Mouse (Mus musculus) hindbrain, embryonic 16.5 days (tissue): ENCODE data around the gene Isoc2b. TPM values are rescaled to one million over a fixed set of nuclear protein-coding genes. Genes with fewer than 3 reads are reported as not detected.

Experiments used
- ATAC-seq: fragments of 200-750 bp; cut with Nextera tagmentation; 2 replicates; pipeline ENCODE4 v1.8.0; 2017; ENCODE audit warnings: moderate TSS enrichment, moderate library complexity
- H3K27ac ChIP-seq: fragments of 300-500 bp; sonication (generic); 2 replicates; pipeline ENCODE4 v1.5.1; 2014; ENCODE audit warnings: low read depth, mild to moderate bottlenecking, control low read depth, low read length, moderate library complexity
- H3K27me3 ChIP-seq: fragments of 300-500 bp; sonication (generic); replicated peaks from 2 replicates; pipeline ENCODE4 v1.6.1; 2014; ENCODE audit warnings: low read length; ENCODE audit not compliant: control insufficient read depth, insufficient read depth
- H3K36me3 ChIP-seq: fragments of 300-500 bp; sonication (generic); 2 replicates; pipeline ENCODE4 v1.6.1; 2014; ENCODE audit warnings: mild to moderate bottlenecking, low read length, moderate library complexity, mixed read lengths; ENCODE audit not compliant: control insufficient read depth, insufficient read depth
- H3K4me1 ChIP-seq: fragments of 300-500 bp; sonication (generic); 2 replicates; pipeline ENCODE4 v1.6.1; 2014; ENCODE audit warnings: low read depth, low read length; ENCODE audit not compliant: control insufficient read depth, insufficient read depth
- H3K4me2 ChIP-seq: fragments of 300-500 bp; sonication (generic); 2 replicates; pipeline ENCODE4 v1.6.1; 2014; ENCODE audit warnings: mild to moderate bottlenecking, low read length, control low read depth, moderate library complexity
- H3K4me3 ChIP-seq: fragments of 300-500 bp; sonication (generic); 2 replicates; pipeline ENCODE4 v1.5.1; 2014; ENCODE audit warnings: mild to moderate bottlenecking, low read length, control low read depth, moderate library complexity
- H3K9ac ChIP-seq: fragments of 300-500 bp; sonication (generic); 2 replicates; pipeline ENCODE4 v1.6.1; 2014; ENCODE audit warnings: low read depth, mild to moderate bottlenecking, control low read depth, low read length, moderate library complexity
- H3K9me3 ChIP-seq: fragments of 300-500 bp; sonication (generic); 2 replicates; pipeline ENCODE4 v1.6.1; 2014; ENCODE audit warnings: mild to moderate bottlenecking, low read length, moderate library complexity; ENCODE audit not compliant: control insufficient read depth
- WGBS: fragments of 180-500 bp; shearing (Covaris S2); extraction: QIAGEN DNeasy Blood & Tissue Kit; methylation state at CpG from one replicate; pipeline ENCODE4 v1.1.7; 2014; 5-methylcytosine and 5-hydroxymethylcytosine counted together
- polyA plus RNA-seq: library from polyadenylated mRNA; unstranded; fragments of >200 nt; fragmentation: Nextera tagmentation; extraction: Ambion mirVana; gene quantifications from 2 replicates; pipeline ENCODE4 v1.2.1, GENCODE M21; 2015

The Isoc2b gene
- polyA plus RNA-seq = 4.2 and 4.6 TPM in 2 replicates

DNA sequence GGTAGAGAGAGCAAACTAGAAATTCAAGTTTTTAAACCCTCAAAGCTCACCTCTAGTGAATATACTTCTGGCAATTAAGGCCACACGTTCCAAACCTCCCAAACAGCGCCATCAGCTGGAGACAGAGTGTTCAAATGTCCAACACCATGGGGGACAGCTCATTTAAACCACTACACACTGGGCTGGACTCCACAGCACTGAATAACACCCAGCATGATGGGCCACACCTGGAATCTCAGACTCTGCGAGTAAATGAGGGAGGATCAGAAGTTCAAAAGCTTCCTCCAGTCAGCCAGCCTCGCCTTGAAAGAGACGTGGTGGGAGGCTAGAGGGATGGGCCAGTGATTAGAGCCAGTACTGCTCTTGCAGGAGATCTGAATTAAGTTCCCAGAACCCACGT lies at the start of gene Isoc2b:
Gene Isoc2b, minus strand, starts transcription at position 126 of the 400 bp plus-strand sequence.
- H3K36me3 ChIP-seq = no peaks in the 10 kb centered on the region
- no peak within 1 kb of the TSS for H3K9ac ChIP-seq
- WGBS = 61% methylated on average over 6 of the region's 6 CpGs
- no peaks in the 10 kb centered on the region for H3K27me3 ChIP-seq
- H3K4me1 ChIP-seq = peaks cover 7% of the 10 kb centered on the region
- no peak within 1 kb of the TSS for H3K27ac ChIP-seq
- H3K4me2 ChIP-seq = no peak within 1 kb of the TSS
- H3K9me3 ChIP-seq = no peaks in the 10 kb centered on the region
- no peak for ATAC-seq
- H3K4me3 ChIP-seq = no peak within 1 kb of the TSS

DNA sequence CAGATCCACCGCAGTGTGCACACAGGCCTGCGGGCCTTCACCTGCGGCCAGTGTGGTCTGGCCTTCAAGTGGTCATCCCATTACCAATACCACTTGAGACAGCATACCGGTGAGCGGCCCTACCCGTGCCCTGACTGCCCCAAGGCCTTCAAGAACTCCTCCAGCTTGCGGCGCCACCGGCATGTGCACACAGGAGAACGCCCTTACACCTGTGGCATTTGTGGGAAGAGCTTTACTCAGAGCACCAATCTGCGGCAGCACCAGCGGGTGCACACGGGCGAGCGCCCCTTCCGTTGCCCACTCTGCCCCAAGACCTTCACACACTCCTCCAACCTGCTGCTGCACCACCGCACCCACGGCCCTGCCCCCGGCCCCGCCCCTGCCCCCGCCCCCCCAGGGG lies 49.0 kb upstream of the Isoc2b start:
- 86% methylated on average over 15 of the region's 21 CpGs for WGBS
- peaks cover 40% of the 10 kb centered on the region for H3K4me1 ChIP-seq
- no peak overlapping the region for H3K27ac ChIP-seq
- no peak overlapping the region; the same call in 1 of the 2 replicates for H3K9ac ChIP-seq
- H3K4me2 ChIP-seq = no peak overlapping the region
- no peaks in the 10 kb centered on the region for H3K9me3 ChIP-seq
- no peak overlapping the region for H3K4me3 ChIP-seq
- no peaks in the 10 kb centered on the region for H3K27me3 ChIP-seq
- peaks cover 24% of the 10 kb centered on the region for H3K36me3 ChIP-seq
- no peak for ATAC-seq

DNA sequence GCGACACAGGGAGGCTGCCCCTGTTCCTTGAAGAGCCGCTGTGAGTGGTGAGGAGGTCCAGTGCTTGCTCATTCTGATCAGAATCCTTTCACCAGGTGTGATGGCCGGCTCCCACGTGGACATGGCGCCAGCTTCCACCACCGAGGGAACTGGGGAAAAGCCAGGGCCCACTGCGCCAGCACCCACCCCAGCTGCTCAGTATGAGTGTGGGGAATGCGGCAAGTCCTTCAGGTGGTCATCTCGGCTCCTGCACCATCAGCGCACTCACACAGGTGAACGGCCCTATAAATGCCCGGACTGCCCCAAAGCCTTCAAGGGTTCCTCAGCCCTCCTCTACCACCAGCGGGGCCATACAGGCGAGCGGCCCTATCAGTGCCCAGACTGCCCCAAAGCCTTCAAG lies 48.6 kb upstream of the Isoc2b start:
- Histone ChIP-seq H3K4me3 (no peak overlapping the region), H3K4me1 (peaks cover 37% of the 10 kb centered on the region)

DNA sequence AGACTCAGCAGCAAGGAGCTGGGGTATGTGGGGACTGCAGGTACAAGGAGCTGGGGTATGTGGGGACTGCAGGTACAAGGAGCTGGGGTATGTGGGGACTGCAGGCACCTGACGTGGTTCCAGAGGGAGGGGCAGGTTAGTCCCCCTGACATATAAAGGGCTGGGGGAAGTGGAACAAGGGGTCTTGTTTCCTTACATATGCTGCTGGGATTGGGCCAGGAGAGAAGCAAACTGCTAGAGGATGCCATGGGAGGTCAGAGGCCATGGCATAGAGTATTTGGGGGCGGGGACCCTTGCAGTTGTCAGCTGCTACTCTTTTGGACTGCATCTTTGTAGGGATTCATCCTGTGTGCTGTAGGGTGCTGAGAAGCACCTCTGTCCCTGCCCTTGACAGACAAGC lies 47.4 kb upstream of the Isoc2b start:
- no peak overlapping the region for H3K9ac ChIP-seq
- 87% methylated on average over 2 of the region's 2 CpGs for WGBS
- H3K4me3 ChIP-seq = no peak overlapping the region
- H3K36me3 ChIP-seq = peaks cover 24% of the 10 kb centered on the region
- no peaks in the 10 kb centered on the region for H3K27me3 ChIP-seq
- H3K4me1 ChIP-seq = peaks cover 32% of the 10 kb centered on the region
- H3K27ac ChIP-seq = no peak overlapping the region
- no peaks in the 10 kb centered on the region for H3K9me3 ChIP-seq
- H3K4me2 ChIP-seq = no peak overlapping the region
- ATAC-seq = no peak

More for the DNA sequence above, 48.6 kb upstream of the Isoc2b start:
- H3K4me2 ChIP-seq = no peak overlapping the region
- H3K9me3 ChIP-seq = no peaks in the 10 kb centered on the region
- H3K27ac ChIP-seq = no peak overlapping the region
- ATAC-seq = no peak
- H3K36me3 ChIP-seq = peaks cover 24% of the 10 kb centered on the region
- WGBS = 92% methylated on average over 15 of the region's 15 CpGs
- no peak overlapping the region; the same call in 1 of the 2 replicates for H3K9ac ChIP-seq
- no peaks in the 10 kb centered on the region for H3K27me3 ChIP-seq

DNA sequence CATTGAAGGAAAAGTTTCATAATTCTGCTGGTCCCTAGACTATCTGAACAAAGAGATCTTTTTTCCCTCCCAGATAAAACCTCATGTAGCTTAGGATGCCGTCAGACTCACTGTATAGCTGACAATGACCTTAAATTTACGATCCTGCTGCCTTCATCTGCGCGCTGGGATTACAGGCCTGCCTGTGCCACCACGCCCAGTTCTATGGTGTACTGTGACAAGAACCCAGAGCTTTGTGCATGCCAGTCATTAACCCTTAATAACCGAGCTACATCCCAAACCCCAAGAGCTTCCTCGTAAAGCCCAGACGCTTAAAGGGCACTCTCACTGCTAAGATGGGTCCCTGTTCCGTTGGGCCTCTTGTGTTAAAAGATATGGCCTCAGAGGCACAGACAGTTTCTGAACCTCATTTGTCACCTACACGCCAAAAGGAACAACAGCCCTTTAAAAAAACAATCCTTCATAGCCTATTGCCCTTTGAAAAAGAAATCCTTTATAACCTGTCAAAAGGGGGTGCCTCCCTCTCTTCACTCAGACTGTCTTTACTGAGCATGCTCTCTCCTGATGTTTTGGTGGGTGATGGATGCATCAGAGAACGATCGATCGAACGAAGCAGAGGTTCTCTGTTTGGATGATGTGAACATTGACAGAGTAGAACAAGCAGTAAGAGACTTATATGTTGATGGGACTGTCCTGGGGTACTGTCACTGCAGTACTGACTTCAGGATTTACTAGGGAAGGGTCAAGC lies 45.8 kb upstream of the Isoc2b start:
- H3K36me3 ChIP-seq = peaks cover 22% of the 10 kb centered on the region
- WGBS = 12% methylated on average over 14 of the region's 14 CpGs
- H3K4me2 ChIP-seq = peak overlapping the region; percentile 78
- peak overlapping the region; percentile 94 for H3K9ac ChIP-seq
- H3K4me1 ChIP-seq = peaks cover 19% of the 10 kb centered on the region
- no peaks in the 10 kb centered on the region for H3K9me3 ChIP-seq
- peak overlapping the region; percentile 75 for H3K4me3 ChIP-seq
- peak overlapping the region; percentile 99 for H3K27ac ChIP-seq
- H3K27me3 ChIP-seq = no peaks in the 10 kb centered on the region
- peak; percentile 49 for ATAC-seq

DNA sequence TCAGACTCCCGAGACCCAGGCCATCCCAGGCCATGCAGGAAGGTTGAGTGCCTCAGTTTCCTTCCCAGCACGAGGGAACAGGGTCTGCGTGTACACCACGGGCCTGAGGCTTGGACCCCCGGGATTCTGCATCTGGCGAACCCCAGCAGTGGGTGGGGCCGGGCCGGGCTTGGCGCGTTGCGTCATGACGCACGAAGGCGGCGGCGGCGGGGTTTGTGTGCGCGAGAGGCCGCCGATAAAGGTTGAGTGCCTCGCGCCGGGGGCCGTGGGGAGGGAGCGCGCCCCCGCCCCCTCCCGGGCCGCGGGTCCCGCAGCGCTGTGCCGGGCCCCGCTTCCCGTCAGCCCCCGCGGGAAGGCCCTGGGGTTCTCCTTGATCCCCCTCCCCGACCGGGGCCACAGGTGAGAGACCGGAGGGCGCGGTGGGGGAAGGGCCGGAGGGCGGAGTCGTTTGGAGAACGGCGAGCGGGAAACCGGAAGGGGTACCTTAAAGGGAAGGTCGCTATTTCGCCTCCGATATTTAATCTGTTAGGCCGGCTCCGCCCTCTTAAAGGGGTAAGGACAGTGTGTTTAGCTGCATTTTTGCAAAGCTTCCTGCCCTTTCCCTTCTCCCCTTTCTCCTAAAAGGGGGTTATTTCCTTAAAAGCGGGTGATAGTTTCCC lies 45.1 kb upstream of the Isoc2b start, which contains the start of gene Zfp628:
Gene Zfp628, plus strand, starts transcription at position 211 of the 659 bp plus-strand sequence.
- Histone ChIP-seq H3K27me3 (no peaks in the 10 kb centered on the region), H3K4me2 (peak within 1 kb of the TSS; percentile 78), H3K9me3 (no peaks in the 10 kb centered on the region), H3K36me3 (peaks cover 15% of the 10 kb centered on the region), H3K4me1 (peaks cover 19% of the 10 kb centered on the region), H3K9ac (peak within 1 kb of the TSS; percentile 94), H3K4me3 (peak within 1 kb of the TSS; percentile 75), H3K27ac (peak within 1 kb of the TSS; percentile 99)
- under 1% methylated on average over 41 of the region's 56 CpGs for WGBS
- ATAC-seq = peak; percentile 92

DNA sequence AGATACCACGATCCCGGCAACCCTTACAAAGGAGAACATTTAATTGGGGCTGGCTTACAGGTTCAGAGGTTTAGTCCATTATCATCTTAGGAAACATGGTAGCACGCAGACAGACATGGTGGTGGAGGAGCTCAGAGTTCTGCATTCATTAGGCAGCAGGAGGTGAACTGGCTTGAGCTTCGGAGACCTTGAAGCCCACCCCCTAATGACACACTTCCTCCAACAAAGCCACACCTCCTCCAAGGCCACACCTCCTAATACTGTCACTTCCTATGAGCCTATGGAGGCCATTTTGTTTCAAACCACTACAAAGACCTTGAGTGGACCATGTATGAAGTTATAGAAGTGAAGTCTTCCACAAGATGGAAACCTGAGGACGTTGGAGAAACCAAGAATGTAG lies 42.2 kb upstream of the Isoc2b start:
- no peaks in the 10 kb centered on the region for H3K27me3 ChIP-seq
- no peak overlapping the region for H3K9ac ChIP-seq
- no peak for ATAC-seq
- H3K4me2 ChIP-seq = no peak overlapping the region; the same call in 1 of the 2 replicates
- peaks cover 19% of the 10 kb centered on the region for H3K4me1 ChIP-seq
- H3K4me3 ChIP-seq = peak overlapping the region; percentile 14
- H3K9me3 ChIP-seq = no peaks in the 10 kb centered on the region
- no peak overlapping the region for H3K27ac ChIP-seq
- H3K36me3 ChIP-seq = no peaks in the 10 kb centered on the region
- WGBS = 65% methylated on average over 5 of the region's 5 CpGs

DNA sequence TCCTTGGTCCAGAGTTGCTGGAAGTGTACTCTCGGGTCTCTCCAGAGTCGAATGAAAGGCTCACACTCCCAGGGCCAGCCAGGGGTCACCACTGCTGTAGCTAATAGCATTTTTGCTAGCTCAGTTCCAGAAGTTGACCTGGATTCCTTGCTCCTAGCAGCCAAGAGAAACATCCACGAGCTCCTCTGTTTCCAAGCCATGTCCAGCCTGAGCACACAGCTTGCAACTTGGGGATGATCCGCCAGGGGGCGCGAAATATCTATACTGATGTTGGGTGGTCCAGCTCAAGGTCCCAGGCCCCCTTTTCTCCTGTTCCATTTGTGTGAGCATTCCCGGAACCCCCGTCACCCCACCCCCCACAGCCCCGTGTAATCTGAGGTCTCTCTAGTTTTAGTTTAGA lies 41.5 kb upstream of the Isoc2b start:
- Histone ChIP-seq H3K27me3 (no peaks in the 10 kb centered on the region), H3K9ac (no peak overlapping the region; the same call in 1 of the 2 replicates), H3K36me3 (no peaks in the 10 kb centered on the region), H3K9me3 (no peaks in the 10 kb centered on the region), H3K4me1 (peaks cover 12% of the 10 kb centered on the region), H3K4me3 (no peak overlapping the region; the same call in 1 of the 2 replicates), H3K4me2 (peak overlapping the region; percentile 2; the same call in 1 of the 2 replicates), H3K27ac (no peak overlapping the region)
- WGBS = 39% methylated on average over 9 of the region's 9 CpGs
- no peak for ATAC-seq

DNA sequence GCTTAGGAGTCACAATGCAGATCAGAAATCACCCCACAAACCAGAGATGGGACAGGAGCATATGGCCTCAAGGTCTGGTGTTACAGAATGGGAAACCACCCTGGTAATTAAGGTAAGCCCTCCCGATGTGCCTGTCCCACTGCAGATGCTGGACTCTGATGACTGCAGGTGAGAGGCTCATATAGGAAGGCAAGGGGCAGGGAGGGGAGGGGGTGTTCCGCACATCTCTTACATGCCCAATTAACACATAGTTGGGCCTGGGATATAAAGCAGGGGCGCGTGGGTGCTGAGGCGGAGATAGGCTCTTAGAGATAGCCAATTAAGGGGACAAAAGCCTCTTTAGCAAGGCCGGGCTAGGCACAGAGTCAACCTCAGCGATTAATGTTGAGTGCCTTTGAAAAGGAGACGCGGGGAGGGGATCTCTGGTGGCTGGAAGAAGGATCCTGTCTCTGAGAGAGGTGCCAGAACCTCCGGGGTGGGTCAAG lies 36.5 kb upstream of the Isoc2b start, which contains the start of gene Gm36210:
Gene Gm36210, minus strand, starts transcription at position 51 of the 485 bp plus-strand sequence.
- Histone ChIP-seq H3K4me1 (no peaks in the 10 kb centered on the region), H3K9ac (no peak within 1 kb of the TSS), H3K9me3 (no peaks in the 10 kb centered on the region), H3K4me2 (no peak within 1 kb of the TSS), H3K27me3 (no peaks in the 10 kb centered on the region), H3K27ac (no peak within 1 kb of the TSS), H3K4me3 (no peak within 1 kb of the TSS), H3K36me3 (no peaks in the 10 kb centered on the region)
- ATAC-seq = no peak
- 54% methylated on average over 10 of the region's 10 CpGs for WGBS
